Mouse (Mus musculus) cerebellum, adult 9-10 months (tissue): ENCODE results near the gene Echdc3.

Experiments
- DNase-seq: peaks from one replicate; pipeline ENCODE4 v3.0.0; 2022

Echdc3 gene

DNA sequence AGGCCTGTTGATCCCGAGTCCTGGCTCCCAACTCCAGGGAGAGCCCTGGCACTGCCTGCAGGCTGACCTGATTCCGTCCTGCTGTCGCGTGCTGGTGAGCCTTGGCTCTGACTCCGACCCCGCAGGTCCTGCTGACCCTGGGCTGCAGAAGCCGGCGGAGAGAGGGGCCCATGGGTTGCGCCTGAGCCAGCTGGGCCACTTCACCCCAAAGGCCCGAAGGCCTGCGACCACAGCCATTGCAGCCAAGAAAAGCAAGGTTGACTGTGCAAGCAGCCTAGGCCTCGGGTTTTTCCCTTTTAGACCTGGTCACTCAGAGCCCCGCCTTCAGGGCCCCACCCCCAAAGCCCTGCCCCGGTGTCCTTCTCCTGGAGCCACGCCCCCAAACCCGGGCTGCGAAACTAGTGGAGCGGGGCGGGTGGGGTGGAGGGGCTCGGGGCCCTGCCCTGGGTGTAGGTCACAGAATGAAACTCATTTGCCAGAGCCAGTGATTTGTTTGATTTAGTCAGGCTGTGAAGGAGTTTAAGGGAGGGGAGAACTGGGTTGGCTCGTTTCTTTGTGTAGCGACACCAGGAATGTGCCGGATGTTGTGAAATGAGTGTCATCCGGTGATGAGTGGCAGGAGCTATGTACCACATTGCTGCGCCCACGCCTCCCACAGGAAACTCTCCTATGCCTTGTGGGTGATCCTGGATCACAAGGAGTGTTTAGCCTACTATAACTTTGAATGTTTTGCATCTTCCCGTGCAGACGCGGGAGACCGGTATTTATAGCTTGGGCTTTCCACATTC is at the start of gene Echdc3:
Gene Echdc3, minus strand, starts transcription at position 310 of the 788 bp plus-strand sequence.
- DNase-seq: peak; percentile 88

DNA sequence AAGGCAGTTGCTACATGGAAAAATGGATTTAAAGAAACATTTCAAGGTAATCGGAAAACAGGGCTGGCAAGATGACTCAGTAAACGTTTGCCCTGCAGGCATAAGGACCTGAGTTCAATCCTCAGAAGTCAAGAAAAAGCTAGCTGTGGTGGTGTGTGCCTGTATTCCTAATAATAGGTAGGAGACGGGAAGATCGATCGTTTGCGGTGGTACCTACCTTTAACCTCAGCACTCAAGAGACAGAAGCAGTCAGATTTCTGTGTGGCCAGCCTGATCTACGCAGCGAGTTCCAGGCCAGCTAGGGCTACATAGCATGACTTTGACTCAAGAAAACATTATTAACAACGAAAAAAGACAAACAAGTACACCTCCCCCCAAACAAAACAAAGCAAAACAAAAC is 48.9 kb upstream of the Echdc3 start:
- no peak for DNase-seq

DNA sequence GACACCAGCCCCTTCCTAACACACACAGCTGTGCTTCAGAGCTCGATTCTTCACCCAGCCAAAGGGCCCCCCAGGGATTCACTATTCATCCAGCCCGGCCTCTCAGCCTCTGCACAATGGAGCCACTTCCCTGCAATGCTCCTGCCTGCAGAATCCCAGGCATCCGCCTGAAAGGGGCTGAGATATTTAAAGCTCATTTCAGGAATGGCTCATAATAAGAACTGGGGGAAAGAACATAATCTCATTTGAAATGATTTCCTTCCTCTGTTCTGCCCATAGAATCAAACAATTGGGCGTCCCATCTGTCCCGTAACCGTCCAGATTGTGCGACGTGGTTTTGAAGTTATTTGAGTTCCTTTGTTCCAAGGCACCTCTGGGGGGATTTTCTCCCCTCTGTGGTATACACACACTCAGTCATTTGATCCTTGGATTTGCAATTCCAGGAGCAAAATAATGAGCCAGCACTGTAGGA is 48.4 kb upstream of the Echdc3 start:
- DNase-seq: no peak

DNA sequence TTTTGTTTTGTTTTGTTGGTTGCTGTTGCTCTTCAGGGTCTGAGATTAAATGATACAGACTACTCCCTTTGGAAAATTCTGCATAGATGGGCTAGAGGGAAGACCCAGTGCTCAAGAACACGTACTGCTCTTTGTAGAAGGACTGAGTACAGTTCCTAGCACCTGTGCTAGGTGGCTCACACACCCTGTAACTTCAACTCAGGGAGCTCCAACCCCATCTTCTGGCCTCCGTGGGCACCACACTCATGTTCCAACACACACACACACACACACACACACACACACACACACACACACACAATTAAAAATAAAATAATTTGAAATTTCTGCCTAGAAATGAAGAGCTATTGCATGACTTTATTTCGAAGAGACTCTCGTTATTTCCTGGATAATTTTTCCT is 47.8 kb upstream of the Echdc3 start:
- DNase-seq: no peak

GRCm38 (mm10) chr2:6259182-6259581 is 46.3 kb upstream of the Echdc3 start:
- DNase-seq: no peak

- no peak for DNase-seq
Measured at GRCm38 (mm10) chr2:6258026-6258425, 45.2 kb upstream of the Echdc3 start.

- no peak for DNase-seq
Measured at GRCm38 (mm10) chr2:6257146-6257545, 44.3 kb upstream of the Echdc3 start.

DNA sequence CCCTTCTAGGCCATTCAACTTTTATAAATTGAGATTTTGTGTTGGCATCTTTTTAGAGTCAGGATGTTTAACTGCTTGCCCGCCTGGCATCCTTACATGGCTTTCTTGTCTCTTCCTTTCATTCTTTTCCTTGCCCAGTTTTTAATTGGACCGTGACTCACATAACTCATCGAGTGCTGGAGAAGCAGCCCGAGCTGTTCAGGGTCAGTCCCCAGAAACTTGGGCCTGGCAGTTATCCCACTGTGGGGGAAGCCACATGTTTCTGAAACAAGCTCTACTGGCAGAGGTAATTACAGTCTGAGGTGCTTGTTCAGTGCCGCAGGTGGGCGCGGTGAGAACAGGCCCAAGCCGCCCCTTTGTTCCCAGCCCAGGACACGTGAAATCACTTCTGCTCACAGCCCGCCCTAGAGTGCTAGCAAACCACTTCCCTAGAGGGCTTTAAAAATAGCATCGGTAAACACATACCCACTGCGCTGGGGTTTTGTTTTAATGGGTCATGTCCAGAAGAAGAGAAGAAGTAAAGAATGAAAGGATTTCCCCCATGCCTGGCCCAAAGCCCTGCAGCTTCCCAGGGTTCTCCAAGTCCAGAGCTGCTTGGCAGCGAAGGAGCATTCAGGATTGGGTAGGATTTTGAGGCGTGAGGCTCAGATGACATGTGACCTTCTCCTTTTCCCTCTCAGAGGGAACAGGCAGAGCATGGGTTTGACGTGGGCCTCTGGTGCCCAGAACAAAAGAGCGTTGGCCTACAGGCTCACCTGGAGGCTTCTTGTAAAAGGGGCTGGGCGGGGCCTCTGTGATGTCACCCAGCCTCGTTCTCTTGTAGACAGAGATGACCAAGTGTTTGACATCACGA is 43.4 kb upstream of the Echdc3 start:
- DNase-seq: peak; percentile 41

GRCm38 (mm10) chr2:6255402-6255988 is 42.7 kb upstream of the Echdc3 start:
- no peak for DNase-seq

- no peak for DNase-seq
Measured at GRCm38 (mm10) chr2:6252491-6252890, 39.7 kb upstream of the Echdc3 start.

DNA sequence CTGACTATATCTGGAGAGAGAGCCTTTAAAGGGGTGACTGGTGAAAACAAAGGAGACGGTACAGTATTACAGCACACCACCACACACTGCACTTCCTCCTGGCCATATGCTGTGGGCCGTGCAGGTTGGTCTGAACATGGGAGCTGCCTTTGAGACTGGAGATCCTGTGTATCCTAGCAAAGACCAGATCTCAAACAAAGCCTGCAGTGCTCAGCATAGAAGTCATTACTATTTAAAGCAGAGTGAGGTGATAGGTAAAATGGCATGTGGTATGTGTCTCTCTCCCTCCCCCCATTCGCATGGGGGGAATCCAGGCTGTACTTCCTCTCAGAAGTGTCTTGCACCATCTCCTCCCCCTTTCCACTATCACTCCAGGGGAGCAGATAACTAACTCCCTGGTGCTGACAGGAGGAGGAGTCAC is 38.3 kb upstream of the Echdc3 start:
- DNase-seq: no peak

GRCm38 (mm10) chr2:6241446-6241845 is 28.6 kb upstream of the Echdc3 start:
- no peak for DNase-seq

GRCm38 (mm10) chr2:6240072-6240471 is 27.2 kb upstream of the Echdc3 start:
- no peak for DNase-seq

- DNase-seq: no peak
Measured at GRCm38 (mm10) chr2:6239333-6239732, 26.5 kb upstream of the Echdc3 start.

- no peak for DNase-seq
Measured at GRCm38 (mm10) chr2:6238679-6239078, 25.8 kb upstream of the Echdc3 start.

DNA sequence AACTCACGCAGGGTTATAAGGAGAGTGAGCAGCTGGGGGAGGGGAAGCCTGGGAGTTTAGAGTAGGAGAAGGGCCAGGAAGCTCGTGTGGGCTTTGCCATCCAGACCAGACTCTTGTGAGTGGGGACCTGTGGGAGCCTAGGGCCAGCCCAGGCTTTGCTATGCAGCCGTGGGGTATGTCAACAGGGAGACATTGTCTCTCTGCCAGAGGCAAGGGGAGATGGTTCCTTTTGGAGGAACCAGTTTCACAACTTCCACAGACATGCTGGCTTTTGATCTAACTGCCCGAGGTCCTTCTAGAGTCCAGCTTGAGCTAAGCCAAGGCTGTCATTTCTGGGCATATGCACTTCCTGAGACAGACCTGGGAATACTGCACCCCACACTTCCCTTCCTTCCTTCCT is 25.4 kb upstream of the Echdc3 start:
- DNase-seq: no peak

DNA sequence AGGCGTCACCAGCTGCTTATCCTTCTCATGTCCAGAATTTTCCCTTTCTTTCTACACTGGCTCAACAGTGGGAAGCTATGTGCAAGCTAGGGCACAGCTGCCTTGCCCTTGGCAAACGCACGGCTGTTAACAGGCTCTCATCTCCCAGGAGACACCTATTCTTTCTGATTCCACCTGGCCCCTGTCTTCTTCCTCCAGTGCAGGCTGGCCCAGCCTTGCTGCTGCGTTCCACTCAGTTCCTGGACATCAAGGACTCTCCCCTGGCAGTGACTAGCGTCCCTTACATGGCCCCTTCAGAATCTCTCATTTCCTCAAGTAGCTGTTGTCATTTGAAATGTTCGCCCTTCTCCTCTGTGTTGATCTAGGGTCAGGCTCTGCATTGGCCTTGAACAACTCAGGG is 20.5 kb upstream of the Echdc3 start:
- no peak for DNase-seq

DNA sequence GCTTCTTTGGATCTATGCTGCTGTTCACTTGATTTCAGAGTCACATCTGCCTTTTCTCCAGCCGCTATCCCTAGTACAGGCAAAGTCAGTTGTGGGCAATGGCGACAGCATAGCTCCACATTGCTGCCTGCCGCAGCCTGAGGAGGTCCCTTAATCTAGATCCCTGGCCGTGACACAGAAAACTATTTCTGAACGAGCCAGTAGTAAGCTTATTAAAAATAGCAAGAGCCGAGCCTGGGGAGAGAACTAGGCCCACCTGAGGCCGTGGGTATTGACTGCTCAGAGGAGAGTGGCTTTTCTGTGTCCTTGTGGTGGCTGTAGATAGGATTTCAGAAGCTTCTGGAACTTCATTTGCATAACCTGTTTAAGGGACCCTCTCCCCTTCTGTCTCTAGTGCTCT is 19.9 kb upstream of the Echdc3 start:
- DNase-seq: no peak

- no peak for DNase-seq
Measured at GRCm38 (mm10) chr2:6230865-6231264, 18.0 kb upstream of the Echdc3 start.

GRCm38 (mm10) chr2:6229597-6230290 is 16.9 kb upstream of the Echdc3 start:
- DNase-seq: peak; percentile 41

DNA sequence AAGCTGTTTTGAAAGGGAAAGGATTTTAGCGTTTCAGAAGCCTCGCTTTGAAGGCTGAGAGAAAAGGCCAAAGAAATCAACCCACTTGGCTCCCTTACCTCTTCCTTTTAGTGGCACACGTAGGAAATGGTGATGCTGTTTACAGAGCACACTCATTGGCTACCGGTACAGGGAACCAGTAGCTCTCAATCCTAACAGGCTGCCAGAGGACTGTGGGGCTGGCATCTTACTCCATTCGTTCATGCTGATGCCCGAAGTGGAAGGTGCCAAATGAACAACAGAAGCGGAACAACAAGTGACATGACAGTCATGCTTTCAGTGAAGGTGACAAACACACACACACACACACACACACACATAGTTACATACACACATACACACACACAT is 14.2 kb upstream of the Echdc3 start:
- DNase-seq: peak; percentile 54

GRCm38 (mm10) chr2:6226361-6227058 is 13.7 kb upstream of the Echdc3 start:
- peak; percentile 89 for DNase-seq
